Mouse (Mus musculus) central nervous system, embryonic 11.5 days (tissue): ENCODE measurements around the gene Taar7f. TPM values are rescaled to one million over a fixed set of nuclear protein-coding genes. Genes with fewer than 3 reads are reported as not detected.

Experiments
- polyA plus RNA-seq: library from polyadenylated mRNA; depleted of rRNA; stranded (reverse); fragments of >200 nt; gene quantifications from 2 replicates; pipeline ENCODE4 v1.2.3, GENCODE M21; 2012; rRNA removed

Gene Taar7f
- not detected in 2 replicates for polyA plus RNA-seq

DNA sequence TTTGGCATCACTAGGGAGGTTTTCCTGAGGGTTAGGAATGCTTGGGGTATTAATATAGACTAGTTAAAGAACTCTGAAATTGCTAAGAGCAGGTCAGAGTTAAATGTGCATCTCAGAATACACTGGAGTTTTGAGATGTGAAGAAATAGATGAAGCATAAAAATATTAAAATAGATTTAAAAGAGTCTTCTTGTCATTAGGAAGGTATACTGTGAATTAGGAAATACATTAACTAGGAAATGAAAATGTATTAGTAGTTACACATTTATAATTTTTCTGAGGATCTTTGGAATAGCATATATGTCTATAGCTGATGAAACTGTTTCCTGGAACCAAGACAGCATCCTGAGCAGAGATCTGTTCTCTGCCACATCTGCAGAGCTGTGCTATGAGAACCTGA is at the start of gene Taar7f:
Gene Taar7f, plus strand, starts transcription at position 301 of the 400 bp plus-strand sequence.

DNA sequence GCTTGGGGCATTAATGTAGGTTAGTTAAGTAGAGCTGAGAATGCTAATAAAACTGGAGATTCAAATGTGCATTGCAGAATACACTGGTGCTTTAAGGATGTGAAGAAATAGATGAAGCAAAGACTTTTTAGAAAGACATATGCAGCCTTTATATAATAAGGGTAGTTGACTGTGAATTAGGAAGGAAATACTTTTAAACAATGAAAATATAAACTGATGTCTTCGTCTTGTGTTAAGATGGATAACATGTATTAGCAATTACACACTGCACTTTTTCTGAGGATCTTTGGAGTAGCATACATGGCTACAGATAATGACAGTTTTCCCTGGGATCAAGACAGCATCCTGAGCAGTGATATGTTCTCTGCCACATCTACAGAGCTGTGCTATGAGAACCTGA is 49.7 kb upstream of the Taar7f start, which contains the start of gene Taar7b:
Gene Taar7b, plus strand, starts transcription at position 301 of the 400 bp plus-strand sequence.

GRCm38 (mm10) chr10:24026922-24027321 is 22.4 kb upstream of the Taar7f start, which contains the start of gene Taar7d:
TSS of gene Taar7d (plus strand) at chr10:24027222.

GRCm38 (mm10) chr10:24037314-24037713 is 12.0 kb upstream of the Taar7f start, which contains the start of gene Taar7e:
TSS of gene Taar7e (plus strand) at chr10:24037614.

GRCm38 (mm10) chr10:24076200-24076599 is 26.9 kb downstream of the Taar7f start, which contains the start of gene Taar8a:
TSS of gene Taar8a (plus strand) at chr10:24076500.

DNA sequence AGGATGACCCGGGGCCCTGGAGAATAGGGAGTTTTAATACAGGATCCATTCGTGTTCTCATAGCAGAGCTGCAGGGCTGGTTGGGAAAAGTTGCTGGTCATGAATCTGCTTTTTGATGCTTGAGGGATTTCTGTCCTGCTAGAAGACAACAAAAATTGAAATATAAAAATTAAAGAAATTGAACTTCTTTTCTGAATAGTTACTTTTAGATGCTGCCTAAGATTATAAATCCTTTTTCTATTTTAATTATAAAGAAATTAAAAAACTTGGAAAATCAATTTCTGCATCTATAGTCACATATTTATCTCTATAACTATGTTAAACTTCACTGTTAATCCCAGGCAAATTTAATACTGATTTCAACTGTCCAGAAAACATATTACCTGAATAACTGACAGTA is 42.9 kb downstream of the Taar7f start, which contains the start of gene Taar8b:
Gene Taar8b, minus strand, starts transcription at position 101 of the 400 bp plus-strand sequence.

Other genes with a start within 250 kb of the Taar7f start
- gene Vnn3, start 198.0 kb upstream of the Taar7f start, polyA plus RNA-seq: 0.04 TPM in 1 of 2 replicates, not detected in the other
- gene Vnn1, start 154.8 kb upstream of the Taar7f start, polyA plus RNA-seq: 1.0 and 1.4 TPM in 2 replicates
- not detected in 2 replicates for gene Taar1, start 129.2 kb upstream of the Taar7f start, polyA plus RNA-seq
- not detected in 2 replicates for gene Taar2, start 110.9 kb upstream of the Taar7f start, polyA plus RNA-seq
- gene Taar3, start 100.0 kb upstream of the Taar7f start, polyA plus RNA-seq: not detected in 2 replicates
- gene Taar4, start 89.0 kb upstream of the Taar7f start, polyA plus RNA-seq: not detected in 2 replicates
- 0.10 TPM in 1 of 2 replicates, not detected in the other for gene Taar5, start 78.8 kb upstream of the Taar7f start, polyA plus RNA-seq
- not detected in 2 replicates for gene Taar6, start 63.9 kb upstream of the Taar7f start, polyA plus RNA-seq
- not detected in 2 replicates for gene Taar7a, start 56.0 kb upstream of the Taar7f start, polyA plus RNA-seq
- not detected in 2 replicates for gene Taar7b, start 49.6 kb upstream of the Taar7f start, polyA plus RNA-seq
- not detected in 2 replicates for gene Taar7d, start 22.3 kb upstream of the Taar7f start, polyA plus RNA-seq
- gene Taar7e, start 11.9 kb upstream of the Taar7f start, polyA plus RNA-seq: not detected in 2 replicates
- not detected in 2 replicates for gene Taar8a, start 27.0 kb downstream of the Taar7f start, polyA plus RNA-seq
- not detected in 2 replicates for gene Taar8b, start 42.8 kb downstream of the Taar7f start, polyA plus RNA-seq
- not detected in 2 replicates for gene Taar8c, start 52.4 kb downstream of the Taar7f start, polyA plus RNA-seq
- gene Taar9, start 60.0 kb downstream of the Taar7f start, polyA plus RNA-seq: not detected in 2 replicates
- gene Stx7, start 99.8 kb downstream of the Taar7f start, polyA plus RNA-seq: 37.9 and 67.8 TPM in 2 replicates
- 8.5 and 19.2 TPM in 2 replicates for gene Moxd1, start 174.0 kb downstream of the Taar7f start, polyA plus RNA-seq